Mouse (Mus musculus): ENCODE measurements around the gene Mcl1.

DNA sequence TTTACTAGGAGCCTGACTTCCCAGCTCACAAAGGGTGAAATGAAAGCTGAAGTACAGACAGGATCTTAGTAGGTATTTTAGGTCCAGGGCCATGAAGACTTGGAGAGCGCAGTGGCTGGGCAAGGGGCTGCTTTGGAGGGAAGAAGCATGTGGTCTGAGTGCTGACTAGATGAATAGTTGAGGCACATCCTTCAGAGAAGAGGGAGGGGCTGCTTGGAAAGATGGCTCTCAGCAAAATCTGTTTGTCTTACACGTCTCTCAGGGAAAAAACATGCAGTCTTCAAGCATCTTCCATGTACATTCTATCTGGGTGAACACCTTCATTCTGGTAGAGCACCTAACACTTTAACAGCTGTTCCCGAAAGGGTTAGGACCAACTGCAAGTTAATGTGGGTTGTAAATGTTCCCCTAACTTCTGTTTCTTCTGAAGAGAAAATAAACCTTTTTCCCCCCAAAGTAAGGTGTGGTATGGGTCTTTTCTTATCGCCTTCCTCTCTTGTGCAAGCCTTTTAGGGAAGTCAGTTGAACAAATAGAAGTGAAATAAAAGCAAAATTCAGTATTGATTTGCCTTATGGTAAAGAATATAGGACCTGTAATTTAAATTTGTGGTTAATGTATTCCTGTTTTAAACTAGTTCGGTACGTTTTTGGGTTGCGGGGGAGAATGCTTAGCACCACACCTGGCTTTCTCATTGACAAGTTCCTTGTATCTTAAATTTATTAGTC lies 4.3 kb downstream of the Mcl1 start:
- TF ChIP-seq CTCF (conservative IDR thresholded peaks at IDR 0.05; ENCODE audit: low read length) (no peak), POU5F1 (IDR thresholded peaks at IDR 0.05; ENCODE audit: borderline replicate concordance, low read length) (no peak)

All from E14TG2a.4 (cell line).